Mouse (Mus musculus): ENCODE data around the gene Aqp2. TPM values are rescaled to one million over a fixed set of nuclear protein-coding genes. Genes with fewer than 3 reads are reported as not detected.

Gene Aqp2
- total and polyA plus RNA-seq, 3 experiments, result not detected

- no peak overlapping the region for H3K4me3 ChIP-seq (replicated peaks in 1 of 3; ENCODE audit: low read depth in 2 of 3, low read length in 2 of 3, poor library complexity in 1 of 3)
- H3K9ac ChIP-seq (ENCODE audit: insufficient read depth, low read depth), result no peak overlapping the region
- H3K36me3 ChIP-seq (replicated peaks in 1 of 2; ENCODE audit: control insufficient read depth in 1 of 2, insufficient read depth in 1 of 2, low read length in 1 of 2), result no peaks in the 10 kb centered on the region
- dilution Hi-C loops (cut with MboI; ENCODE audit: extremely low pct_ligation_motif_present, extremely low pct_unique_long_range_greater_than_20kb, low sequenced_read_pairs) (no loop called here), in situ Hi-C loops (cut with MboI; ENCODE audit: low pct_ligation_motif_present, low pct_unique_long_range_greater_than_20kb, low sequenced_read_pairs) (no loop called here)
- no peak overlapping the region for H3K27ac ChIP-seq (ENCODE audit: insufficient read depth, low read depth)
- H3K27me3 ChIP-seq (replicated peaks), result peaks cover 86% of the 10 kb centered on the region
- TF ChIP-seq E2F4 (IDR thresholded peaks at IDR 0.05; ENCODE audit: insufficient replicate concordance, low read depth, low read length), result no peak
- no peak for TF ChIP-seq USF1 (IDR thresholded peaks at IDR 0.05; ENCODE audit: low read depth, low read length)
- no peak for TF ChIP-seq SIN3A (IDR thresholded peaks at IDR 0.05; ENCODE audit: low read length)
- no peak for TF ChIP-seq ZNF384 (IDR thresholded peaks at IDR 0.05; ENCODE audit: low read depth, low read length)
- TF ChIP-seq MEF2A (IDR thresholded peaks at IDR 0.05; ENCODE audit: borderline replicate concordance, low read depth, low read length), result no peak
- no peak for TF ChIP-seq ELF1 (IDR thresholded peaks at IDR 0.05; ENCODE audit: low read depth, low read length)
- no peak for TF ChIP-seq NELFE (IDR thresholded peaks at IDR 0.05; ENCODE audit: low read depth, low read length)
- no peak for TF ChIP-seq HCFC1 (IDR thresholded peaks at IDR 0.05; ENCODE audit: low read depth, low read length)
- no peak for TF ChIP-seq CHD2 (IDR thresholded peaks at IDR 0.05; ENCODE audit: low read length)
- no peak for TF ChIP-seq KAT2A (IDR thresholded peaks at IDR 0.05; ENCODE audit: insufficient replicate concordance, low read length)
- no peak for TF ChIP-seq CHD1 (IDR thresholded peaks at IDR 0.05; ENCODE audit: low read depth, low read length)
- no peak for TF ChIP-seq JUN (IDR thresholded peaks at IDR 0.05; ENCODE audit: insufficient read depth, low read depth, low read length)
- no peak for TF ChIP-seq NRF1 (IDR thresholded peaks at IDR 0.05; ENCODE audit: low read depth, low read length)
- no peak for TF ChIP-seq USF2 (conservative IDR thresholded peaks at IDR 0.05; ENCODE audit: low read depth, low read length)
- TF ChIP-seq ETS1 (conservative IDR thresholded peaks at IDR 0.05; ENCODE audit: low read depth, low read length), result no peak
- no peak for TF ChIP-seq JUND (conservative IDR thresholded peaks at IDR 0.05; ENCODE audit: low read depth, low read length)
- TF ChIP-seq IRF4 (IDR thresholded peaks at IDR 0.05; ENCODE audit: low read depth, low read length), result no peak
- no peak for TF ChIP-seq POLR2A (IDR thresholded peaks at IDR 0.05; ENCODE audit: low read depth, low read length)
- TF ChIP-seq POLR2AphosphoS2 (IDR thresholded peaks at IDR 0.05; ENCODE audit: low read depth, low read length), result no peak
- TF ChIP-seq MXI1 (IDR thresholded peaks at IDR 0.05; ENCODE audit: low read depth, low read length), result no peak
- H3K4me1 ChIP-seq (ENCODE audit: control insufficient read depth in 1 of 2, insufficient read depth in 2 of 2), result peaks cover 3 to 6% of the 10 kb centered on the region in 2 experiments; a peak in 2 of 4 replicates
- DNase-seq (ENCODE audit: extremely low read depth), result no peak
- peaks cover 13% of the 10 kb centered on the region for H3K9me3 ChIP-seq (replicated peaks; ENCODE audit: low read length)
- no peaks in the 10 kb centered on the region for H3K79me2 ChIP-seq (replicated peaks; ENCODE audit: control insufficient read depth, extremely low read depth, insufficient read depth, poor library complexity, severe bottlenecking)
- H3K4me2 ChIP-seq (ENCODE audit: insufficient read depth, low read depth, poor library complexity, severe bottlenecking), result no peak overlapping the region
Observed at GRCm38 (mm10) chr15:99586525-99586924, 7.7 kb downstream of the Aqp2 start.

GRCm38 (mm10) chr15:99589237-99589636, 10.4 kb downstream of the Aqp2 start:
- Histone ChIP-seq H3K9me3 (replicated peaks; ENCODE audit: low read length) (peaks cover 5% of the 10 kb centered on the region), H3K4me2 (ENCODE audit: insufficient read depth, low read depth, poor library complexity, severe bottlenecking) (no peak overlapping the region), H3K27ac (ENCODE audit: insufficient read depth, low read depth) (no peak overlapping the region), H3K27me3 (replicated peaks) (peaks cover 90% of the 10 kb centered on the region), H3K79me2 (replicated peaks; ENCODE audit: control insufficient read depth, extremely low read depth, insufficient read depth, poor library complexity, severe bottlenecking) (no peaks in the 10 kb centered on the region), H3K9ac (ENCODE audit: insufficient read depth, low read depth) (no peak overlapping the region), H3K36me3 (replicated peaks in 1 of 2; ENCODE audit: control insufficient read depth in 1 of 2, insufficient read depth in 1 of 2, low read length in 1 of 2) (no peaks in the 10 kb centered on the region), H3K4me1 (ENCODE audit: control insufficient read depth in 1 of 2, insufficient read depth in 2 of 2) (peaks cover 3 to 9% of the 10 kb centered on the region in 2 experiments; a peak in 2 of 4 replicates), H3K4me3 (replicated peaks in 1 of 3; ENCODE audit: low read depth in 2 of 3, low read length in 2 of 3, poor library complexity in 1 of 3) (no peak overlapping the region)
- in situ Hi-C loops (cut with MboI; ENCODE audit: low pct_ligation_motif_present, low pct_unique_long_range_greater_than_20kb, low sequenced_read_pairs) (no loop called here), dilution Hi-C loops (cut with MboI; ENCODE audit: extremely low pct_ligation_motif_present, extremely low pct_unique_long_range_greater_than_20kb, low sequenced_read_pairs) (no loop called here)
- DNase-seq (ENCODE audit: extremely low read depth), result no peak
- TF ChIP-seq SIN3A (IDR thresholded peaks at IDR 0.05; ENCODE audit: low read length), result no peak
- no peak for TF ChIP-seq CHD2 (IDR thresholded peaks at IDR 0.05; ENCODE audit: low read length)
- no peak for TF ChIP-seq ZNF384 (IDR thresholded peaks at IDR 0.05; ENCODE audit: low read depth, low read length)
- TF ChIP-seq MEF2A (IDR thresholded peaks at IDR 0.05; ENCODE audit: borderline replicate concordance, low read depth, low read length), result no peak
- TF ChIP-seq E2F4 (IDR thresholded peaks at IDR 0.05; ENCODE audit: insufficient replicate concordance, low read depth, low read length), result no peak
- TF ChIP-seq HCFC1 (IDR thresholded peaks at IDR 0.05; ENCODE audit: low read depth, low read length), result no peak
